Mouse (Mus musculus): ENCODE data around the gene Psmf1. TPM values are rescaled to one million over a fixed set of nuclear protein-coding genes. Genes with fewer than 3 reads are reported as not detected.
A peak's percentile ranks its signal among the peaks of the same experiment; 100 is the strongest.

Psmf1 gene
- polyA plus RNA-seq, 1 experiment from 2014 or later, result 39.0 TPM

DNA sequence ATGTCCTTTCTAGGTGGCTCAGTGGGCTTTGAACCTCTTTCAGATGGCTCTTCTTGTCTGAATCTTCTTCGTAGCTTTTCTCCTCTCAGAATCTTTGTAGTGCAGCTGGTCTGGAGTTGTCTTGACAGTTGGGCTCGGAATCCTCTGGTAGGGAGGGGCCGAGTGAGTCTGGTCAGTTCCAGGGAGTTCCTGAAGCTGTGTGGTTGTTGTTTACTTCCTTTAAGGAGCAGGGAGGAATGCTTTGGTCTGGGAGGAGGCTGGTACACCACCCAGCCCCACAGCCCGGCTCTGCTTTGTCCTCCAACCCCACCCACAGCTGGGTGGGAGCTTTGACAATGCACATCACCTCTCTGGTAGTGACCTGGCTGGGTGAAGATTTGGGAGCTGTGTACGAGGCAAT lies 7.3 kb upstream of the Psmf1 start:
- H3K9ac ChIP-seq, result no peak overlapping the region
- H3K4me3 ChIP-seq, result no peak overlapping the region
- WGBS, result 56% methylated on average over 5 of the region's 5 CpGs
- no peaks in the 10 kb centered on the region for H3K36me3 ChIP-seq
- no peaks in the 10 kb centered on the region for H3K4me1 ChIP-seq
- H3K9me3 ChIP-seq, result no peaks in the 10 kb centered on the region
- no peak overlapping the region for H3K27ac ChIP-seq
- ATAC-seq (ENCODE audit: borderline replicate concordance, extremely low read depth, low FRiP score, low TSS enrichment), result no peak
- H3K27me3 ChIP-seq, result no peaks in the 10 kb centered on the region
- no peak overlapping the region for H3K4me2 ChIP-seq

DNA sequence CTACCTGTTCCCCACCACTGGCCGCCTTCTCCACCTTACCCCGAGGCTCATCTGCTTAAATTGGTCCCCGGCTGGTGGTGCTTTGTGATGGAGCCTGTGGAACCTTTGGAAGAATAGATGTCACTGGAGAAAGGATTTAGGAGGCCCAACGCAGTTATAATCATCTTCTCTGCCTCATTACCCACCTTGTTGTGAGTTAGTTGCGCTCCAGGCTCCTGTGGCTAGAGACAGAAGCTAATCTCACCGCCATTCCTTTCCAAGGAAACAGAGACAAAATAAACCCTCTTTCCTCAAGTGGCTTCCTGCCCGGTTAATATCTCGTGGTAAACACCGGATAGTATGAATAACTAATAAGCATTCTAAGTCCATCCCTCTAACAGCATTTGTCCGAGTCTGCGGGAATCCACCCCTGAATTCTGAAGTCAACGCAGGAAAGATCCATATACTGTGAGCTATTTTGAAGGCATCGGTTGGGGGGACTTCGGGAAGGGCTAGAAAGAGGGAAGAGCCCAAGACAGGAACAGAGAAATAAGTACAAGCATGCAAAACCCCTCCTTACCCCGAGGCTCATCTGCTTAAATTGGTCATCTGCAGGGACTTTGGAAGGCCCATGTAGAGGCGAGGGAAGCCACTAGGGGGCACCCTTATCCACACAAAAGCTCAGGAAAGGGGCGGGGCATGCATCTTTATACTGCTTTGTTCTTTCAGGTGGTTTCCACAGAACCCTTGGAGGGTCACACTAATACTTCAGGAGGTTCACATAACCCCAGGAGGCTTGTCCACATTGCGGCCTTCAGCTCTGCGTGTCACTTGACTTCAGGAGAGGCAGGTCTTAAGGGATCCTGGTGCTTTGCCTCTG lies 4.1 kb upstream of the Psmf1 start:
- no peak overlapping the region for H3K27ac ChIP-seq
- H3K27me3 ChIP-seq, result 0 out of 2 replicates have a peak, but pooled peaks cover 3% of the 10 kb centered on the region
- H3K9ac ChIP-seq, result no peak overlapping the region
- no peaks in the 10 kb centered on the region for H3K36me3 ChIP-seq
- no peaks in the 10 kb centered on the region for H3K4me1 ChIP-seq
- 34% methylated on average over 19 of the region's 19 CpGs for WGBS
- no peak overlapping the region for H3K4me2 ChIP-seq
- no peak overlapping the region for H3K4me3 ChIP-seq
- no peaks in the 10 kb centered on the region for H3K9me3 ChIP-seq
- ATAC-seq (ENCODE audit: borderline replicate concordance, extremely low read depth, low FRiP score, low TSS enrichment), result peak; percentile 49; the same call in 1 of the 2 replicates

DNA sequence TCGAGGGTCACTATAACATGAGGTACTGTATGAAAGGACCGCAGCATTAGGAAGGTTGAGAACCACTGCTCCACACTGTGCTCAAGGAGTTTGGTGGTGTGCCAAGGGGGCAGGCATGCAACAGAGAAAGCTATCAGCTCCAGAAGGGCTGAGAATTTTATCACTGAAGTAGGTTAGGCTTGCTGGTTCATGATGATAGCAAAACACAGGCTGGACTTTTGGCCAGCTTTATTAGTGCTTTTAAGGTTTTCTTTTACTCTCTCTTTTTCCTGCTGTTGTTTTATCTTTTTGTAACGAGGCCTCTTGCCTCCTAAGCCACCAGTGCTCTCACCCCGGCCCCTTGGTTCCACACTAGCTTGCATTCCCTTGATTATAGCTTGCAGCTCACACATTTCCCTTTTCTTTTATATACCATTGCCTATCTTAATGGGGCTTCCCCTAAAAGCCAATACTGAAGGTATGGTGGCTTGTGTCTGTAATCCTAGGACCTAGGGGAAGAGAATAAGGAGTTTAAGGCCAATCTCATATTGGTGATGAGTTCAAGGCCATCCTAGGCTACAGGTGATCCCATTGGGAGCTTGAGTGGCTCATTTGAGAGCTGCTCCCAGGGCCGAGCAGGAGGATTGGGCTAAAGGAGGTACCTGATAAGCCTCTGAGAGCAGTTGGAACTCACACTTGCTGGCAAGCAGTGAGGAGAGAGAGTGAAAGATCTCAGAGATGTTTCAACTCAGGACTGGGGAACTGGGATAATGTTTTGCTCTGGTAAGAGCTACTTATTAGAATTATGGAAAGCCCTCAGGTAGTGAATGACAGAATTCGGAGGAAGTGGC lies 921 bp downstream of the Psmf1 start:
- Histone ChIP-seq H3K4me3 (no peak overlapping the region), H3K4me1 (peaks cover 13% of the 10 kb centered on the region), H3K36me3 (no peaks in the 10 kb centered on the region), H3K27me3 (0 out of 2 replicates have a peak, but pooled peaks cover 3% of the 10 kb centered on the region), H3K4me2 (no peak overlapping the region), H3K27ac (no peak overlapping the region), H3K9ac (no peak overlapping the region), H3K9me3 (no peaks in the 10 kb centered on the region)
- ATAC-seq (ENCODE audit: borderline replicate concordance, extremely low read depth, low FRiP score, low TSS enrichment), result no peak
- WGBS, result 53% methylated on average over 6 of the region's 6 CpGs

DNA sequence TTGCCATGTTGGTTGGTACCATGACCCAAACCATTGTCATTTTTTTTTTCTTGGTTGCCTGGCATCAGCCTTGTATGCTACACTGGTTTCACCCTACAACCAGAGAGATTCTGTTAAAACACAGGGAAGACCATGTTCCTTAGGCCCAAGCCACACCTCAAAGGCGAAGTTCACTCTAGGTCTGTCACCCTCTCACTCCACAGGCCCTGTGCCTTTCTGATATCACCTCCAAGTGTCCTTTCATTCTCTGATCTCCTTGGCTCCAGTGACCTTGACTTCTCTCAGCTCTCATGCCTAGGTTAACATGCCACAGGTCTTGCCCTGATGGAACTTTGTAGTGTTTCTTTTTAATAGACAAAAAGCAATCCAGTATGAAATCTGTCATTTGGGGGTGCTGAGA lies 1.9 kb downstream of the Psmf1 start:
- Histone ChIP-seq H3K4me1 (peaks cover 13% of the 10 kb centered on the region), H3K9me3 (no peaks in the 10 kb centered on the region), H3K4me2 (no peak overlapping the region), H3K4me3 (no peak overlapping the region), H3K27ac (no peak overlapping the region), H3K36me3 (no peaks in the 10 kb centered on the region), H3K9ac (no peak overlapping the region), H3K27me3 (0 out of 2 replicates have a peak, but pooled peaks cover 3% of the 10 kb centered on the region)
- 87% methylated on average over 1 of the region's 1 CpGs for WGBS
- no peak for ATAC-seq (ENCODE audit: borderline replicate concordance, extremely low read depth, low FRiP score, low TSS enrichment)

DNA sequence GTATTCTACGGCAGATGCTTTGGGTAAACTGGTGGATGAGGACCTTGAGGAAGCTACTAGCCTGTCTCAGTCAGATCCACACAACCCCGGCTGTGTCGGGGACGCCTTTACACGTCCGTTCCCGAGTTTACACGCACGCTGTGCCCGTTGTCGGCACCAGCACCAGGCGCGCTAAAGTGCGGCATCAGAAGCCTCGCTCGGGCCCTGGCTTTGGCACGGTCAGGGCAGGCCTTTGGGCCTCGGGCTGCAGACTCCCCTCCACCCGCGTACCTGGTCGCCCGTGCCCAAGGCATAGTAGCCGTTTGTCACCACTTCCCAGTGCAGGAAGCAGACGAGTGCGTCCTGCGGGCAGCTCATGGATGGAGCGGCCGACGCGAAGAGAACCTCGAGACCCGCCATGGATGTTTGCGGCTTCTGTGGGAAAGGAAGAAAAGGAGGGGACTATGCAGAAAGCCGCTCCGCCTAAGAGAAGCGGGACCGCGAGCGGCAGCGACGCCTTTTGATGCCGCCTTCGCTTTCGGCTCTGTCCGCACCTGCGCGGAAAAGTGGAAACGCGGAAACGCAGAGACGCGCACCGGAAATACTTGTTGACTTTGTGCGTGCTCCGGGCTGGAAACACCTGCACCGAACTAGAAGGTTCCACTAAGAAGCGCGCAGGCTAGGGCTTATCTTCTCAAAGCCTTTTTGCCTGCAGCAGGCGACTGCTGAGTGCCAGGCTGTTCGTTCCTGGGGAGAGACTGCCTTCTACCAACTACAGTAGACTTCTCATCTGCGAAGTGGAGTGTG lies 3.1 kb downstream of the Psmf1 start:
- Histone ChIP-seq H3K27me3 (0 out of 2 replicates have a peak, but pooled peaks cover 3% of the 10 kb centered on the region), H3K9ac (peak overlapping the region; percentile 50), H3K27ac (peak overlapping the region; percentile 45), H3K36me3 (no peaks in the 10 kb centered on the region), H3K4me3 (peak overlapping the region; percentile 61), H3K4me2 (peak overlapping the region; percentile 71), H3K4me1 (peaks cover 13% of the 10 kb centered on the region), H3K9me3 (no peaks in the 10 kb centered on the region)
- peak; percentile 80 for ATAC-seq (ENCODE audit: borderline replicate concordance, extremely low read depth, low FRiP score, low TSS enrichment)
- under 1% methylated on average over 61 of the region's 61 CpGs for WGBS

DNA sequence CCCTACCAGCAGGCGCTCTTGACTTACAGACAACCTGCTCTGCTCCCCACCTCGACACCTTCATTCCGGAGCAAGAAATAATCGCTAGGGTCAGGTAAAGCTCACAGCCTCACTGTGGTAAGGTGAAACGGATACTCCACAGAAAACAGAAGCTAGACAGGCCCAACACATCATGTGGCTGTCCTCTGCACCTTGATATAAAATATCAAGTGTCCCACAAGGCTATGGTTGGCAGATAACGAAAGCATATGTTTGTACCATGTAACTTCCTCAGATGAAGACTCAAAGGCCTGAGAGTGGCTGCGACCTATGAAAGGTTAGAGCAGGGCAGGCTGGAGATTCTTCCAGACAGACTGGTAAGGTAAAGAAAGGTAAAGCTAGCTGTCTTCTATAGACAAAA lies 4.5 kb downstream of the Psmf1 start:
- 82% methylated on average over 7 of the region's 7 CpGs for WGBS
- ATAC-seq (ENCODE audit: borderline replicate concordance, extremely low read depth, low FRiP score, low TSS enrichment), result no peak
- no peak overlapping the region for H3K27ac ChIP-seq
- 0 out of 2 replicates have a peak, but pooled peaks cover 3% of the 10 kb centered on the region for H3K27me3 ChIP-seq
- H3K4me3 ChIP-seq, result no peak overlapping the region
- H3K9ac ChIP-seq, result no peak overlapping the region
- H3K4me1 ChIP-seq, result peaks cover 13% of the 10 kb centered on the region
- H3K36me3 ChIP-seq, result peaks cover 3% of the 10 kb centered on the region; the same call in 1 of the 2 replicates
- H3K4me2 ChIP-seq, result peak overlapping the region; percentile 71
- no peaks in the 10 kb centered on the region for H3K9me3 ChIP-seq

DNA sequence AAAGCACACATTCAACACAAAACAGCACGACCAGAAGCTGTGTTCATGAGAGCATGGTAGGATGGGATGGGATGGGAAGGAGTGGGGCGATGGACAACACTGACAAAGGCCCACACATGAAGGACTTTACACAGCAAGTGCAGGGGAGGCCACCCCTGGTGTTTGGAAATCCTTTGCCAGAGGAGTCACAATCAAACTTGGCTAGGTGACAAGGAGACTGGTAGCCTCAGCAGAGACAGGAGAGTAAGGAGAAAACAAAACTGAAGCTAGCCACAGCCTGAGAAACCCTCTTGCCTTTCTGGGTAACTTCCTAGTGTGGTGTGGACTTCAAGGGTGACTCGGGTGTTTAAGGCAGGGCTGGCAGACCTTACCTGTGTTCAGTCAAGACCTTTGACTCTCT lies 4.9 kb downstream of the Psmf1 start:
- no peak for ATAC-seq (ENCODE audit: borderline replicate concordance, extremely low read depth, low FRiP score, low TSS enrichment)
- Histone ChIP-seq H3K9me3 (no peaks in the 10 kb centered on the region), H3K4me2 (no peak overlapping the region), H3K9ac (no peak overlapping the region), H3K36me3 (peaks cover 7% of the 10 kb centered on the region; the same call in 1 of the 2 replicates), H3K4me1 (peaks cover 13% of the 10 kb centered on the region), H3K4me3 (no peak overlapping the region), H3K27ac (no peak overlapping the region), H3K27me3 (0 out of 2 replicates have a peak, but pooled peaks cover 3% of the 10 kb centered on the region)
- WGBS, result 78% methylated on average over 3 of the region's 3 CpGs

DNA sequence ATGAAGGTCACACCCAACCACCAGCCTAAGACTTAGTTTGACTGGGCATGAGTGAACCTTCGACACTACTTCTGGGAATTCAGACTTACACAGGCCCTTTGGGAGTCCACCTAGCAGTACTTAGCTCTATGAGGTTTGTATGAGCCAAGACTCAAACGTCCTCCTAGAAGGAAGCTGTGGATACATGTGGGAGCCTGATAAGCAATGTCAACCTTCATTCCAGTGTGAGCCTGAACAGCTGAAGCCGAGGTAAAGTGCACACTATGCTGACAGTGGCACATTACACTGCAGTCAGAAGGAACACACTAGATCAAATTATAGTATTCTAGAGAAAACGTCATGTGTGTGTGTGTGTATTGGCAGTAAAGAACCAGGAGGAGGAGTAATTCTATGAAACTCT lies 5.5 kb downstream of the Psmf1 start:
- Histone ChIP-seq H3K4me1 (peaks cover 13% of the 10 kb centered on the region), H3K36me3 (peaks cover 12% of the 10 kb centered on the region; the same call in 1 of the 2 replicates), H3K9me3 (no peaks in the 10 kb centered on the region), H3K4me3 (no peak overlapping the region), H3K9ac (no peak overlapping the region), H3K27ac (no peak overlapping the region), H3K27me3 (no peaks in the 10 kb centered on the region), H3K4me2 (no peak overlapping the region)
- no peak for ATAC-seq (ENCODE audit: borderline replicate concordance, extremely low read depth, low FRiP score, low TSS enrichment)
- 80% methylated on average over 4 of the region's 4 CpGs for WGBS

DNA sequence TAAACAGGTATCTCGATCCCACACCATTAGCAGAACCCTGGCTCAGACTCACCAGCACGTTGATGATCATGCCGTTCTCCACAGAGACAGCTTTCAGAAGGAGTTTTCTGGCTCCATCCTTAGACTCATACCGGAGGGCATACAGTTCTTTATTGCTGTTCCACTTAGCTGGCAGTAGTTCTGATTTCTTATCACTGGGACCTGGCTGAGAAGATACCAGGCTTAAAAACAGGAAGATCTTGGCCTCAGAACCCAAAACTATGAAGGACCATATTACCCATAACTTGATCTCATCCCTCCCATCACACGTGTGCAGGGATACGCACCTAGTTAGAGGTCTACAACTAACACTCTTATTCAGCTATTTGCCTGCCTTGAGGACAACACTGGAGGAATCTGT lies 8.6 kb downstream of the Psmf1 start:
- Histone ChIP-seq H3K4me1 (peaks cover 10% of the 10 kb centered on the region), H3K27ac (no peak overlapping the region), H3K9me3 (no peaks in the 10 kb centered on the region), H3K36me3 (peaks cover 18% of the 10 kb centered on the region; the same call in 1 of the 2 replicates), H3K4me2 (no peak overlapping the region), H3K27me3 (no peaks in the 10 kb centered on the region), H3K9ac (no peak overlapping the region), H3K4me3 (no peak overlapping the region)
- WGBS, result 87% methylated on average over 6 of the region's 6 CpGs
- ATAC-seq (ENCODE audit: borderline replicate concordance, extremely low read depth, low FRiP score, low TSS enrichment), result no peak

DNA sequence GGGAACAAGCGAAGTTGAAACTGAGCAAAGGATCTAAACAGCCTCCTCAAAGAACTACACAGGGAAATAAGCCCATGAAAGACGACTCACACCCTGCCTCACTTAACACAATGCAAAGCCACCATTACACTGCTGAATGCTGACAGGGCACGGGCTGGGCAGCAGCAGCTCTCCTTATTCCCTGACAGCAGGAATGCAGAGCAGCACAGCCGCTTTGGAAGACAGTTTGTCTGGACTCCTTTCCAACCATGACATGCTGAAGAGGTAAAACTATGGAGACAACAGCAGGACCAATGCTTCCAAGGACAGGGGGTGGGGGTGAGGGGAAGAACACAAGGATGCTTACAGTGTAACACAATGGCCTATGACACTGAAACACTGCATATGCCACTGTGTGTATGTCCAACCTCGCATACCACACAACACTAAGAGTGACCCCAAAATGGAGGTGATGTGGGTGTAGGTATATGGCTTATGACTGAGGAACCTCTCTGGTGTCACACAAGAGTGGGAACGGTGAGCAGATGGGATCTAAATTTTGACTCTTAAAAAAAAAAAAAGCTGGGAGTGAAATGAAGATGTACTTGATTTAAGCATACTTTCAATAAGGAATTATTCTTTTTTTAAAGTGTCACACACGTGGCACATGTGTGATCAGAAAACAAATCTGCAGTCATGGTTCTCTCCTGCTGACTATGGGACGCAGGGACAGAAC lies 10.7 kb downstream of the Psmf1 start:
- no peaks in the 10 kb centered on the region for H3K27me3 ChIP-seq
- no peaks in the 10 kb centered on the region for H3K4me1 ChIP-seq
- H3K36me3 ChIP-seq, result peaks cover 31% of the 10 kb centered on the region
- no peaks in the 10 kb centered on the region for H3K9me3 ChIP-seq
- no peak overlapping the region for H3K4me3 ChIP-seq
- 85% methylated on average over 8 of the region's 8 CpGs for WGBS
- no peak overlapping the region for H3K27ac ChIP-seq
- no peak overlapping the region for H3K9ac ChIP-seq
- ATAC-seq (ENCODE audit: borderline replicate concordance, extremely low read depth, low FRiP score, low TSS enrichment), result no peak
- H3K4me2 ChIP-seq, result no peak overlapping the region

DNA sequence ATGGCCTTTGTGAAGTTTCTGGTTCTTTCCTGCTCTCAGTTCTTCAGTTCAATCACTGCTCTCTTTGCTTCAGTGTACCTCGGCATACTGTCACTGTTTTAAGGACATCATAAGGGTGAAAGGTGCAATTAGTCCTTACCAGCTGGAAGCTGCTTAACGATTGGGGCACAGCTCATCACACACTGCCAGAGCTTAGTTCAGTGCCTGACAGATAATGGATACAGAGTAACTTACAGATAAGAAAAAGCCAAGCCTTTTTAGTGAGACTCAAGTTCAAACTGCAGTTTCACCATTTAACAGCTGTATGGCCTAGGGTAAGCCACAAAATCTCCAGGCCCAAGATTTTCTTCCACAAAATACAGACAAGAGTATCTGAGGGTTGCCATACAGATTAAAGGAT lies 19.9 kb downstream of the Psmf1 start:
- Histone ChIP-seq H3K9ac (no peak overlapping the region), H3K27ac (no peak overlapping the region), H3K36me3 (peaks cover 61% of the 10 kb centered on the region), H3K4me3 (no peak overlapping the region), H3K27me3 (no peaks in the 10 kb centered on the region), H3K4me1 (no peaks in the 10 kb centered on the region), H3K9me3 (no peaks in the 10 kb centered on the region), H3K4me2 (no peak overlapping the region)
- 84% methylated on average over 2 of the region's 2 CpGs for WGBS
- no peak for ATAC-seq (ENCODE audit: borderline replicate concordance, extremely low read depth, low FRiP score, low TSS enrichment)
